Mouse (Mus musculus) CH12.LX (cell line): ENCODE measurements around the gene D17H6S53E. TPM values are rescaled to one million over a fixed set of nuclear protein-coding genes. Genes with fewer than 3 reads are reported as not detected.

Source experiments
- DNase-seq: peaks from one replicate; pipeline ENCODE4 v3.0.0-alpha.2; 2013; ENCODE audit errors: extremely low read depth
- H3K27ac ChIP-seq: 2 replicates; pipeline ENCODE4 v1.5.1; 2012; ENCODE audit warnings: low read depth, mild to moderate bottlenecking, control low read depth, moderate library complexity; ENCODE audit not compliant: insufficient read depth
- H3K27me3 ChIP-seq: replicated peaks from 2 replicates; pipeline ENCODE3; 2012; ENCODE audit warnings: inconsistent platforms
- H3K36me3 ChIP-seq, 2 experiments: replicated peaks in 1 of 2; 2 replicates each; pipeline versions ENCODE3 to v1.6.1; 2012; ENCODE audit warnings: inconsistent platforms in 1 of 2, low read length in 1 of 2, mild to moderate bottlenecking in 1 of 2, mixed read lengths in 1 of 2, moderate library complexity in 1 of 2; ENCODE audit not compliant: control insufficient read depth in 1 of 2, insufficient read depth in 1 of 2
- H3K4me1 ChIP-seq, 2 experiments: 2 replicates each; pipeline ENCODE4 v1.6.1; 2012; ENCODE audit warnings: inconsistent platforms in 1 of 2, moderate library complexity in 1 of 2; ENCODE audit not compliant: insufficient read depth in 2 of 2, control insufficient read depth in 1 of 2
- H3K4me2 ChIP-seq: 2 replicates; pipeline ENCODE4 v1.6.1; 2012; ENCODE audit warnings: low read depth, mild to moderate bottlenecking, control low read depth; ENCODE audit not compliant: poor library complexity, insufficient read depth, severe bottlenecking
- H3K4me3 ChIP-seq, 3 experiments: fragments of 150-350 bp in 1 of 3; sonication (generic) in 1 of 3; replicated peaks in 1 of 3; 2 replicates each; pipeline versions ENCODE3 to v1.5.1; 2011 to 2012; ENCODE audit warnings: low read depth in 2 of 3, low read length in 2 of 3, mild to moderate bottlenecking in 2 of 3, moderate library complexity in 2 of 3, control low read depth in 1 of 3, improper control_type of control experiment in 1 of 3, inconsistent platforms in 1 of 3, mixed read lengths in 1 of 3; ENCODE audit not compliant: poor library complexity in 1 of 3
- H3K79me2 ChIP-seq: replicated peaks from 2 replicates; pipeline ENCODE4 v1.6.1; 2012; ENCODE audit warnings: mild to moderate bottlenecking, moderate library complexity; ENCODE audit not compliant: control insufficient read depth, poor library complexity, insufficient read depth, severe bottlenecking; ENCODE audit errors: extremely low read depth
- H3K9ac ChIP-seq: 2 replicates; pipeline ENCODE4 v1.6.1; 2012; ENCODE audit warnings: low read depth, mild to moderate bottlenecking, control low read depth, moderate library complexity; ENCODE audit not compliant: insufficient read depth
- H3K9me3 ChIP-seq: replicated peaks from 2 replicates; pipeline ENCODE3; 2012; ENCODE audit warnings: low read length, inconsistent platforms, mixed read lengths
- CHD1 ChIP-seq: IDR thresholded peaks from 2 replicates; pipeline ENCODE4 v1.6.1; 2012; ENCODE audit warnings: low read depth, low read length, improper control_type of control experiment, inconsistent platforms
- CHD2 ChIP-seq: IDR thresholded peaks from 2 replicates; pipeline ENCODE4 v1.6.1; 2011; ENCODE audit warnings: low read length, improper control_type of control experiment
- ELF1 ChIP-seq: IDR thresholded peaks from 2 replicates; pipeline ENCODE4 v1.6.1; 2014; ENCODE audit warnings: low read depth, mild to moderate bottlenecking, inconsistent platforms, low read length, improper control_type of control experiment
- EP300 ChIP-seq: IDR thresholded peaks from 2 replicates; pipeline ENCODE4 v1.6.1; 2011; ENCODE audit warnings: low read length, improper control_type of control experiment
- ETS1 ChIP-seq: conservative IDR thresholded peaks from 2 replicates; pipeline ENCODE4 v1.6.1; 2012; ENCODE audit warnings: low read depth, mild to moderate bottlenecking, inconsistent platforms, low read length, improper control_type of control experiment, moderate library complexity
- GABPA ChIP-seq: IDR thresholded peaks from 2 replicates; pipeline ENCODE4 v1.6.1; 2012; ENCODE audit warnings: low read depth, low read length, improper control_type of control experiment, inconsistent platforms; ENCODE audit not compliant: insufficient replicate concordance
- HCFC1 ChIP-seq: IDR thresholded peaks from 2 replicates; pipeline ENCODE4 v1.6.1; 2012; ENCODE audit warnings: low read depth, mild to moderate bottlenecking, inconsistent platforms, low read length, improper control_type of control experiment
- IRF4 ChIP-seq: IDR thresholded peaks from 2 replicates; pipeline ENCODE4 v1.6.1; 2014; ENCODE audit warnings: low read depth, mild to moderate bottlenecking, inconsistent platforms, low read length, improper control_type of control experiment
- JUN ChIP-seq: IDR thresholded peaks from 2 replicates; pipeline ENCODE4 v1.6.1; 2011; ENCODE audit warnings: low read depth, mild to moderate bottlenecking, low read length, improper control_type of control experiment, moderate library complexity; ENCODE audit not compliant: insufficient read depth
- JUND ChIP-seq: conservative IDR thresholded peaks from 2 replicates; pipeline ENCODE4 v1.6.1; 2011; ENCODE audit warnings: low read depth, low read length, improper control_type of control experiment
- MAFK ChIP-seq: IDR thresholded peaks from 2 replicates; pipeline ENCODE4 v1.6.1; 2011; ENCODE audit warnings: low read length, improper control_type of control experiment; ENCODE audit not compliant: insufficient replicate concordance
- MAX ChIP-seq: IDR thresholded peaks from 2 replicates; pipeline ENCODE4 v1.6.1; 2011; ENCODE audit warnings: low read length, improper control_type of control experiment
- MEF2A ChIP-seq: IDR thresholded peaks from 2 replicates; pipeline ENCODE4 v1.6.1; 2014; ENCODE audit warnings: low read depth, mild to moderate bottlenecking, inconsistent platforms, low read length, improper control_type of control experiment, borderline replicate concordance
- MXI1 ChIP-seq: IDR thresholded peaks from 2 replicates; pipeline ENCODE4 v1.6.1; 2011; ENCODE audit warnings: mild to moderate bottlenecking, low read depth, low read length, improper control_type of control experiment
- MYC ChIP-seq: IDR thresholded peaks from 2 replicates; pipeline ENCODE4 v1.6.1; 2011; ENCODE audit warnings: low read depth, mild to moderate bottlenecking, improper control_type of control experiment, low read length
- NRF1 ChIP-seq: IDR thresholded peaks from 2 replicates; pipeline ENCODE4 v1.6.1; 2014; ENCODE audit warnings: low read depth, mild to moderate bottlenecking, inconsistent platforms, low read length, improper control_type of control experiment, moderate library complexity
- PAX5 ChIP-seq: IDR thresholded peaks from 2 replicates; pipeline ENCODE4 v1.6.1; 2012; ENCODE audit warnings: low read length, inconsistent platforms, mixed read lengths
- POLR2A ChIP-seq: IDR thresholded peaks from 2 replicates; pipeline ENCODE4 v1.6.1; 2011; ENCODE audit warnings: low read depth, mild to moderate bottlenecking, improper control_type of control experiment, low read length
- POLR2AphosphoS2 ChIP-seq: IDR thresholded peaks from 2 replicates; pipeline ENCODE4 v1.6.1; 2011; ENCODE audit warnings: low read depth, low read length, improper control_type of control experiment
- RAD21 ChIP-seq: IDR thresholded peaks from 2 replicates; pipeline ENCODE4 v1.6.1; 2011; ENCODE audit warnings: low read depth, mild to moderate bottlenecking, low read length, improper control_type of control experiment, moderate library complexity
- RCOR1 ChIP-seq: conservative IDR thresholded peaks from 2 replicates; pipeline ENCODE4 v1.6.1; 2012; ENCODE audit warnings: low read depth, mild to moderate bottlenecking, inconsistent platforms, low read length, improper control_type of control experiment
- SIN3A ChIP-seq: IDR thresholded peaks from 2 replicates; pipeline ENCODE4 v1.6.1; 2012; ENCODE audit warnings: low read length, improper control_type of control experiment, inconsistent platforms
- TBP ChIP-seq: conservative IDR thresholded peaks from 2 replicates; pipeline ENCODE4 v1.6.1; 2011; ENCODE audit warnings: low read depth, low read length, improper control_type of control experiment
- USF2 ChIP-seq: conservative IDR thresholded peaks from 2 replicates; pipeline ENCODE4 v1.6.1; 2011; ENCODE audit warnings: low read depth, low read length, improper control_type of control experiment
- ZC3H11A ChIP-seq: IDR thresholded peaks from 2 replicates; pipeline ENCODE4 v1.6.1; 2012; ENCODE audit warnings: low read depth, mild to moderate bottlenecking, inconsistent platforms, low read length, improper control_type of control experiment
- ZKSCAN1 ChIP-seq: IDR thresholded peaks from 2 replicates; pipeline ENCODE4 v1.6.1; 2012; ENCODE audit warnings: low read depth, inconsistent platforms, low read length, improper control_type of control experiment, borderline replicate concordance
- dilution Hi-C: fragments of 300-500 bp; cut with MboI; formaldehyde crosslinking; loops from 2 replicates; pipeline ENCODE4 v1.14.3; 2020; ENCODE audit warnings: low sequenced_read_pairs; ENCODE audit not compliant: extremely low pct_unique_long_range_greater_than_20kb, extremely low pct_ligation_motif_present
- in situ Hi-C: fragments of 300-500 bp; cut with MboI; formaldehyde crosslinking; loops from 3 replicates; pipeline ENCODE4 v1.14.3; 2019; ENCODE audit warnings: low sequenced_read_pairs, low pct_ligation_motif_present, low pct_unique_long_range_greater_than_20kb, mixed read lengths
- polyA plus RNA-seq: library from polyadenylated mRNA; unstranded; fragments of >175 nt; gene quantifications from 2 replicates; pipeline ENCODE4 v1.2.1, GENCODE M21; 2012; ENCODE audit warnings: low read depth; ENCODE audit not compliant: insufficient read length
- total RNA-seq, 2 experiments: library from RNA; depleted of rRNA; stranded (reverse); fragments of 300-350 nt in 1 of 2; fragments of >200 nt in 1 of 2; gene quantifications; 2 replicates each; pipeline ENCODE4 v1.2.3; 2012 to 2014

The D17H6S53E gene
- total and polyA plus RNA-seq, 3 experiments, result 8.7 to 15.6 (median 11.9) TPM

DNA sequence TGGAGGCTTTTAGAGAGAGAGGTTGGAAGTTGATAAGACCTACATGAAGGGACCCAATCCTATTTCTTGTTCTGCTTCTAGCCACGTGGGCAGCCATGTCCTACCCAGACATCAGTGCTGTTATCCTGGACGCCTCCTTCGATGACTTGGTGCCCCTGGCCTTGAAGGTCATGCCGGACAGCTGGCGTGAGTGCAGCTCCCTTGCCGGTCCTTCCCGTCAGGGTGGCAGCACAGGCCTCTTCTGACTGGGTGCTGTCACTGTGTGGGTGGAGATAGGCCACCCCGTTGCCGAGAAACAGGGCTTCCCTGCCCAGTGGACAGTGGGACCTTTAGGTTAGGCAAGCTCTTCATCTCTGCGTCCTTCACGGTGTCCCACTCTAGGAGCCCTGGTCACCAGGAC lies 25.0 kb upstream of the D17H6S53E start:
- no peak for TF ChIP-seq CHD2
- no peak for TF ChIP-seq JUND
- TF ChIP-seq MYC, result no peak
- TF ChIP-seq MEF2A, result no peak
- TF ChIP-seq POLR2AphosphoS2, result no peak
- no peak for TF ChIP-seq MXI1
- TF ChIP-seq USF2, result no peak
- TF ChIP-seq HCFC1, result no peak
- no peak for TF ChIP-seq GABPA
- TF ChIP-seq SIN3A, result no peak
- no peak for TF ChIP-seq MAFK

DNA sequence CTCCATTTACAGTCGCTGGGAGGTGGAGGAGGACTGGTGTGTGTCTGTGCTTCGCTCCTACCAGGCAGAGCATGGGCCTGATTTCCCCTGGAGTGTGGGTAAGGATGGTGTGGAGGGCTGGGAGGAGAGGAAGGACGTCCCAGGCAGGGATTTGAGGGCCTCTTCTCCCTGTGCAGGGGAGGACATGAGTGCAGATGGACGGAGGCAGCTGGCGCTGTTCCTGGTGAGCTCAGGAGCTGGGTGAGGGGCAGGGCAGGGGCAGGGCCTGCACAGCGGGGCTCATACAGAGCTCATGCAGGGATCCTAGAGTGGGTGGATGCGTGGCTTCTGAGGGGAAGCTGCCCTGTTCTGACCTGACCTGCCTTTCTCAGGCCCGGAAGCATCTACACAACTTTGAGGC lies 23.9 kb upstream of the D17H6S53E start:
- Histone ChIP-seq H3K27ac (no peak overlapping the region), H3K36me3 (peaks cover 43 to 75% of the 10 kb centered on the region in 2 experiments), H3K4me1 (peaks cover 0 to 4% of the 10 kb centered on the region in 2 experiments; a peak in 1 of 4 replicates)

More for the DNA sequence above, 25.0 kb upstream of the D17H6S53E start:
- Histone ChIP-seq H3K27ac (no peak overlapping the region), H3K9ac (no peak overlapping the region), H3K4me1 (peaks cover 0 to 4% of the 10 kb centered on the region in 2 experiments; a peak in 1 of 4 replicates), H3K79me2 (no peaks in the 10 kb centered on the region), H3K36me3 (peaks cover 54 to 87% of the 10 kb centered on the region in 2 experiments), H3K9me3 (no peaks in the 10 kb centered on the region), H3K4me2 (no peak overlapping the region), H3K4me3 (no peak overlapping the region), H3K27me3 (no peaks in the 10 kb centered on the region)
- in situ Hi-C loops (no loop called here), dilution Hi-C loops (no loop called here)
- DNase-seq, result no peak

DNA sequence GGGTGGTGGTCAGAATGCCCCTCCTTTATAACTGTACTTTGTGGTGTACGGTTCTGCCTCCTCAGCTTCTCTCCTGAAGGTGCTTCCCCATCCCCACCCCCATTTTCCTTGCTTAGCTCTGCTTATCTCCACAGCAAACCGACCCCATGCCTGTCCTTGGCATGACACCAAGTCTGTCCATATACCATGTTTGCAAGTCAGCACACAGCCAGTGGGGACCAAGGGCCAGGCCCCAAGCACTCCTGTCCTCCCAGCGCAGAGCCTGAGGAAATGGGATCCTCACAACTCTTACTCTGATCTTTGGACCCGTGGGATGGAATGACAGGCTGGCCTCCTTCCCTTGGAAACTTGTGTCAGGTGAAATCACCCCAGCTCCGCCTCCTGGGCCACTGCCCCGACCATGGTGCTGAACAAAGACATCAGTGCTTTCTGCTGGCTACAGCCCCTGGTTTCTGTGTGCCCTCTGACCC lies 22.9 kb upstream of the D17H6S53E start:
- dilution Hi-C loops (no loop called here), in situ Hi-C loops (no loop called here)
- Histone ChIP-seq H3K79me2 (no peaks in the 10 kb centered on the region), H3K27ac (no peak overlapping the region), H3K4me3 (no peak overlapping the region), H3K4me2 (no peak overlapping the region), H3K36me3 (peaks cover 40 to 67% of the 10 kb centered on the region in 2 experiments), H3K9me3 (no peaks in the 10 kb centered on the region), H3K27me3 (no peaks in the 10 kb centered on the region), H3K4me1 (peaks cover 0 to 4% of the 10 kb centered on the region in 2 experiments; a peak in 1 of 4 replicates), H3K9ac (no peak overlapping the region)
- DNase-seq, result no peak
- TF ChIP-seq POLR2A, result no peak
- no peak for TF ChIP-seq EP300
- TF ChIP-seq ZKSCAN1, result no peak
- TF ChIP-seq RAD21, result no peak
- TF ChIP-seq TBP, result no peak
- no peak for TF ChIP-seq MYC
- no peak for TF ChIP-seq CHD1
- no peak for TF ChIP-seq HCFC1
- TF ChIP-seq CHD2, result no peak
- no peak for TF ChIP-seq RCOR1
- TF ChIP-seq PAX5, result no peak
- TF ChIP-seq ETS1, result no peak
- no peak for TF ChIP-seq MAX
- no peak for TF ChIP-seq NRF1
- TF ChIP-seq JUN, result no peak
- TF ChIP-seq ZC3H11A, result no peak
- no peak for TF ChIP-seq ELF1

More for the DNA sequence above, 23.9 kb upstream of the D17H6S53E start:
- Histone ChIP-seq H3K9ac (no peak overlapping the region), H3K79me2 (no peaks in the 10 kb centered on the region), H3K4me3 (no peak overlapping the region), H3K4me2 (no peak overlapping the region), H3K27me3 (no peaks in the 10 kb centered on the region), H3K9me3 (no peaks in the 10 kb centered on the region)
- DNase-seq, result no peak
- dilution Hi-C loops (no loop called here), in situ Hi-C loops (no loop called here)
- no peak for TF ChIP-seq EP300
- no peak for TF ChIP-seq JUND
- no peak for TF ChIP-seq RCOR1
- TF ChIP-seq JUN, result no peak
- no peak for TF ChIP-seq IRF4
